Mouse (Mus musculus) cerebellum, postnatal 14 days (tissue): ENCODE measurements around the gene Cdkn2a.
A peak's percentile ranks its signal among the peaks of the same experiment; 100 is the strongest.

Source experiments
- DNase-seq, 2 experiments: peaks; one replicate each; pipeline ENCODE4 v3.0.0; 2021; ENCODE audit warnings: mixed read lengths in 2 of 2

Cdkn2a gene

DNA sequence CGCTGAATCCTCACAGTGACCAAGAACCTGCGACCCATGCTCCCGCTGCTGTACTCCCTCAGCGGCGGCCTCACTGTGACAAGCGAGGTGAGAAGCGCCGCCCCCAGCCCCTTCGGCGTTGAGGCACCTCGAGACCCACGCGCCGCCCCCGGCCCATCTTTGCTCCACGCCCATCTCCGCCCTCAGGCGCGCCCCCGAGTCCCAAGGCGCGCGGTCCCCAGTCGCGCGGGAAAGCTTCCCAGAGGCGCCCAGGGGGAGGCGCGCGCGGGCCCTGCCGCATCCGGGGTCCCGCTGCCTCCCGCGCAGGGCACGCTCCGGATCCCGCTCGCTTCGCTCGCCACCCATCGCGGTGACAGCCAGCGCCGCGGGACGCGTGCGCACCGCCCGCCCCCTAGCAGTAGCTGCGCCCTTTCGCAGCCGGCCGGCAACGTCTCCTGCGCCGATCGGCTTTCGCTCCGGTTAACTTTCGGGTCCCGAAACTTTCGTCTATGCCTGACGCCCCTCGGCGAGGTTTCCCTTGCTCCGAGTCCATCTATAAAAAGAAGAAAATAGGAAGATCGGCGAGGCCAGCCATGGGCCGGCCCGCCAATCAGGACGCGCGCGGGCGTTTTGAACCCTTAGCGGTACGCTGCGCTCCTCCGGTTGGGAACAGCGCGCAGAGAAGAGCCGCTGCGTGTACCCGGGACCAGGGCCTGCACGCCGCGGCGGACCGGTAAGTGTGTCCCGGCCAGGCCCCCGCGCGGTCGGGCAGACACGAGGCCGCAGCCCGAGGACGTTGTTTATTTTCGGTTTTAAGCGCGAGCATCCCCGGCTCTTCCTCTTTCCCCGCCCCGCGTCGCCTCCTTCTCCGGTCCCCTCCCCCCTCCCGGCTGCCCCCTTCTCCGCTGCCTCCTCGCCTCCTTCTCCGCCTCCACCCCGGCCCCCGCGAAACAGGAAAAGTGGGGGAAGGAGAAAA lies at the start of gene Cdkn2a:
Gene Cdkn2a, minus strand, starts transcription at position 168 of the 955 bp plus-strand sequence.
- peak; percentile 66 for DNase-seq

DNA sequence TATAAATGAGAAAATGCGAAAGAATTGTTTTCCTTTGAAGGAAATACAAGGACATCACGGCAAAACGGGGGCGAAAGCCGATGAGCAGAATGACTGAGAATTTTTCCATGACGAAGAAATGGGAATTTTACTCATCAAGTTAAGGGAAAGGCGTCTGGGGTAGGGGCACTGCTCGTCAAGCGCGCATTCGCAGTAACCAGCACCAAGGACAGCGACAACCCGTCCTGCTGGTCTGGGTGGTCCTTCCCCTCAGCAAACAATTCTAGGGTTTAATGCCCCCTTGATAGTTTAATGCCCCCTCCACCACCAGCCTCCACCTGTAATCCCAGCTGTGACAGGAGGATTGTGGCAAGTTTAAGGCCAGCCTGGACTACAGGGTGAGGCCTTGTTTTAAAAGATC lies 19.0 kb upstream of the Cdkn2a start:
- no peak for DNase-seq

GRCm38 (mm10) chr4:89310491-89311254 lies 16.2 kb upstream of the Cdkn2a start, which contains the start of gene Cdkn2b:
Gene Cdkn2b (minus strand): TSS chr4:89311039.
- DNase-seq, result peak; percentile 79

DNA sequence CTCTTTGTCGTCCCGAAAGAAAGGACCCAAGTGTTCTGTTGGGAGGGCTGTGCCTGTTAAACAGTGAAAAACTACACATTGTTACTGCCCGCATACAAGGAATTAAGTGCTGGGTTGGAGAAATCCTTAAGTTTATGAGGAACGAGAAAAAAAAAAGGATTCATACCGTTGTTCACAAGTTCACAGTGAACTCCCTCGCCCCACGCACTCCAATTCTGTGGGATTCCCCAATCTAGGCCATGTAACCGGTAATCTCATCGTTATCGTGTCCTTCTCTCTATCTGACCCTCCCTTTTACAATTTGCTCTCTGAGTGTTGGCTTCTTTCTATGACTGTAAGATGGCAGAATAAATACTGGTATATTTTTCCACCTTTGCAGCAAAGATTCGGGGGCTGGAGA lies 15.5 kb upstream of the Cdkn2a start:
- no peak for DNase-seq

DNA sequence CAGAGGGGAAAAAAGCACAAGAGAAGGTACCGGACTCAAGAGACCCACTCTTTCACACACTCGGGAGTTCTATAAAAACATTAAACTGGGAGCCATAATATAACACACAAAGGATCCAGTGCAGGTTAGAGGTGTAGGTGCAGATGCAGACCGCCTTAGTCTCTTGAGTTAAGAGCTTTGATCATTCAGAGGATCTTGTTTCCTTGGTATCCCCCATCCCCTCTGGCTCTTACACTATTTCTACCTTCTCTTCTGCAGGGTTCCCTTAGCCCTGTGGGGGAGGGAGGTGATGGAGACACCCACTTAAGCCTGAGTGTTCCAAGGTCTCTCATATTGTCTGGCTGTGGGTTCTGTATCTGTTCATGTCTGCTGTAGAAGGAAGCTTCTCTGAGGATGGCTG lies 13.5 kb upstream of the Cdkn2a start:
- no peak for DNase-seq

GRCm38 (mm10) chr4:89306798-89307365 lies 12.4 kb upstream of the Cdkn2a start:
- DNase-seq, result no peak

DNA sequence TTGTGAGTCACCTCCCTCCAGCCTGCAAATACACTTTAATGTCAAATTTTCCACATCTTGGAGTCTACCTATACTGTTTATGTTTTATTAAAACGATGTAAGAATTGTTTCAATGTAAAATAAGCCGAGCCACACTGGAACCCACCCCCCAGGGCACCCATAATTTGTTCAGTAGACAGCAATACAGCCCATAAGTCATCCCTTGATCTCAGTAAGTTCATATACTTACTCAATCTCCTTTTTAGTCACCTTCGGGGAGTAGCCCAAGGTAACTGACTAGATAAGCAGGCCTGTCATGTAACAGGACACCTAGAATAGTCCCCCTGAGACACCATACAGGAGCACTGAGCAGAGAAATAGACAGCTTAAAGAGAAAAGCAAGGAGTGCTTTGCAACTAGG lies 11.2 kb upstream of the Cdkn2a start:
- no peak for DNase-seq

DNA sequence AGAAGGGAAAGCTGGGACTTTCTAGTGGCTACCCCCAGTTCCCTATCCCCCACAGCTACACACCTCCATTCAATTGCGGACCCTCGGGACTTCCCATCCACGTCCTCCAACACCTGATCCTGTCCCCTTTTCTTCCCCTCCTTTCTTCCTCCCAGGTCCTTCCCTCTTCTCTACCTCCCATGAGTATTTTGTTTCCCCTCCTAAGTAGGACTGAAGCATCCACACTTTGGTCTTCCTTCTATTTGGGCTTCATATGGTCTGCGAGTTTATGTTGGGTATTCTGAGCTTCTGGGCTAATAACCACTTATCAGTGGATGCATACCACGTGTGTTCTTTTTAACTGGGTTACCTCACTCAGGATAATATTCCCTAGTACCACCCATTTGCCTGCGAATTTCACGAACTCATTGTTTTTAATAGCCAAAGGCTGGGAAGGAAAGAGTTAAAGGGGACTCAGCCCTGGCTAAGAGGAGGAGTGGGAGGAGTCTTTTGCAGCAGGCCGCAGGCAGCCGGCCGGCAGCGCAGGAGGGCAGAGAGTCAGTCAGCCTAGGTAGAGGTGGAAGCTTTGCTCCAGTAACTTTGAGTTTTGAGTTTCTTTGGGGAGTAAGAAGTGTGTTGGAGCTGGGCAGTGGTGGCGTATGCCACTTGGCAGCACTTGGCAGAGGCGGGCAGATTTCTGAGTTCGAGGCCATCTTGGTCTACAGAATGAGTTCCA lies 9.0 kb upstream of the Cdkn2a start:
- no peak for DNase-seq

DNA sequence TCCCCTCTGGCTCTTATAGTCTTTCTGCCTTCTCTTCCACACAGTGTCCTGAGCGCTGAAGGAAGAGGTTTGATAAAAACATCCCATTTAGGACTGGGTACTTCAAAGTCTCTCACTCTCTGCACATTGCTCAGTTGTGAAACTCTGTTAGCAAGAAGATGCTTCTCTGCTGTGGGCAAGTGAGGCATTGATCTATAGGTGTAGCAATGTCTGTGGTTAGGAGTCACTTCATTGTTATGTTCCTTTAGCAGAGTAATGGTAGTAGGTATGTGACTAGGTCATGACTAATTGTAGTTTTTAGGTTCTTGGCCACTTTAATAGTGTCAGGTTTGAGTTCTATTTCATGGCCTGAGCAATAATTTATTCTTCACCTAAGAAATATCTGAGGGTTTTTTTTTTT lies 7.7 kb upstream of the Cdkn2a start:
- no peak for DNase-seq

DNA sequence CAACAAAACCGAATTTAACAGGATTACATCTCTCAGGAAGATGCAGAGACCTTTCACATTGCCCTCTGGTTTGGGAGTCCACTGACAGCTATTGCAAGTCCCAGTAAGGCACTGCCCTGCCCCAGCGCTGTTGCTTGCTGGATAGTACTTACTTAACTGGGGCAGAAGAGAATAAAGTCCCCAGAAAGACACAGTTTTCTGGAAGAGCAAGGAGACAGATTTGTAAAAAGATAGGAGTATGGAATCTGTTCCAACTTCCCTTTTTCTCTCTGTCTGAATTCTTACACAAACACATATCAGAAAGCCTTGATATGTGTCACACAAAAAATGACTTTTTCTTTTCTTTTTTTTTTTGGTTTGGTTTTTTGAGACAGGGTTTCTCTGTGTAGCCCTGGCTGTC lies 5.3 kb upstream of the Cdkn2a start:
- no peak for DNase-seq

- DNase-seq, result no peak
Measured at GRCm38 (mm10) chr4:89295441-89296220, 1.2 kb upstream of the Cdkn2a start.

- DNase-seq, result no peak
Measured at GRCm38 (mm10) chr4:89294091-89294485, 365 bp downstream of the Cdkn2a start.

- DNase-seq, result no peak
Measured at GRCm38 (mm10) chr4:89293516-89293915, 937 bp downstream of the Cdkn2a start.

DNA sequence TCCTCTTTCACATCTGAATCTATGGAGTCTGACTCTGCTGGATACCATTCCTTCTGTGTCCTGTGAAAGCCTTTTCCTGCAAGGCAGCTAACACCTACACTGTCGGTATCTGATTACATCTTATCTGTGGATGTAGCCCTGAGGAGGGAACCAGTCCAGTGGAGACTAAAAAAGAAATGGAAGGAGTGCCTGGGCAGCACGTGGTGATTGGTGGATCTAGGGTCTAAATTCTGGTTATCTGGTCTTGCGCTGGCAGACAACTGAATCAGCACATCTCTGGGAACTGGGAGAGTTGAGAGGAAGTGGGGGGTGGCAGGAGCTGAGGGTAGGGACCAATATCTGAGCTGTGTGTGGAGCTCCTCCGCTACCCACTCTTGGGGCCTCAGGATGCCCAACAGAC lies 5.4 kb downstream of the Cdkn2a start:
- DNase-seq, result no peak

DNA sequence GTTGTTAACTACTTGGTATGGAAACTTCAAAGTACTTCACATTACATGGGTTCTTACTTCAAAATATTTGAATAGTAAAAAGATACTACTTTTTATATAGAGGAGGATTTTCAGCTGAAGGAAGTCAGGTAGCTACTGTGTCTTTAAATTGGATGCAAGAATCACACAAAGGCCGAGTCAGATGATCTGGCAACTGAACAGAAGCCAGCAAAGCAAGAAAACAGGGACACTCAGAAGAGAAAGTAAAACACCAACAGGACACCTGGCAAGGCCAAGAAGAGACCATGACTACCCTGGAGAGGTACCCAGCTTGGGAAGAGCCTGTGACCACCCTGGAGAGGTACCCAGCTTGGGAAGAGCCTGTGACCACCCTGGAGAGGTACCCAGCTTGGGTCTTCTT lies 7.9 kb downstream of the Cdkn2a start:
- no peak for DNase-seq

- no peak for DNase-seq
Measured at GRCm38 (mm10) chr4:89285688-89286087, 8.8 kb downstream of the Cdkn2a start.

GRCm38 (mm10) chr4:89282661-89283060 lies 11.8 kb downstream of the Cdkn2a start:
- no peak for DNase-seq

DNA sequence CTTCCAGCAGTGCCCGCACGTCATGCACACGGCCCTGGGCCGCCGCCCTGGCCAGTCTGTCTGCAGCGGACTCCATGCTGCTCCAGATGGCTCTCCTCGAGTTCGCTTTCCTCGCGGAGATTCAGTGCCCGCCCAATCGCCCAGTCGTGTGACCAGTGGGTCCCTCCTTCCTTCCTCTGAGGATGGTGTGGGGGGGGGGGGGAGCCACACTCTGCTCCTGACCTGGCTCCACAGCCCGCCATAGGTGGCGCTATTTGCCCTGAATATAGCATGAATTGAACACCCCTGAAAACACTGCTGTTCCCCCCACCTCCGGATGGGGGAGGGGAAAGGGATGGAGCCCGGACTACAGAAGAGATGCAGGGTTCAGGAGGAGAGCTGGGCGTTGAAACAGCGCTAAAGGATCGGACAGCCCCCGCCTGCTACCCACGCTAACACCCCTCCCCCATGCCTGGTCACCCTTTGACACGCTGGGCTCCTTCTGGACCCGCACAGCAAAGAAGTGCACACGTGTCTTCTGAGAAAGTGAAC lies 12.4 kb downstream of the Cdkn2a start:
- no peak for DNase-seq

GRCm38 (mm10) chr4:89281236-89281635 lies 13.2 kb downstream of the Cdkn2a start:
- DNase-seq, result no peak

DNA sequence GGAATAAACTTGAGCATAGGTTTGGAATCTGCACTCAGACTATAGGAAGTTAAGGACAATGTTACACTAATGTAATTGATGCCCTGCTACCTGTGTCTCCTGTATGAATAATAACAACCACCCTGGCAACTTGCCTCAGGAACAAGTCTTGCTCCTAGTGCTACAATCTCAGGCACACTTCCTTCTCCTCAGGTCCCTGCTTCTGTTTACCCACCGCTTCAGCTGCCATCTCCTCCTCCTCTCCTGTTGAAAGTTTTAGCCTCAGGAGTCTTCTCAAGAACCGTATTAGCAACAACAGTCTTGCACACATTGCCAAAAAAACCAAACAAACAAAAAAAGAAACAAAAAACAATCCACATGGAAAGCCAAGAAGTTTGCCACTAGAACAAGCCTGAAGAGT lies 14.8 kb downstream of the Cdkn2a start:
- DNase-seq, result no peak

DNA sequence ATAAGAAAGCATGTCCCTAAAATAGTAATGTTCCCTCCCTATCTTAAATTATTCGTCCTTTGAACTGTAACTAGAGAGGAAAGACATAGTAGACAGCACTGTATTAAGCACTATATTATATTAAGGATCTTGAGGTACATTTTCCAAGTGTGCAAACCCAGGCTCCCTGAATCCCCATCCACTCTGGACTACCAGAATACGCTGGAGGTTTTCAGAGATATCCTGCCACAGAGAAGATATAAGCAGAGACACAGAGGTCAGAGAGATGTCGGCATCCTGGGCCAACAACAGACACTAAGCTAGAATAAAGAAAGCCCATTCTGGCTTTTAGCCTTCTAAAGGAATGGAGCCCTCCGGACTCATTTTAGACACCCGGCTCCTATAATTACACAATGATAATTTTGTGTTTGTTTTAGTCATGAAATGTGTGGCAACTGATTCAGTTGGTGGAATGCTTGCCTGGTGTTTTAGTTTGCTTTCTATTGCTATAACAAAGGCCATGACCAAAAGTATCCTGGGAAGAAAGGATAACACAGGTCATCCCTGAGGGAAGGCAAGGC lies 17.0 kb downstream of the Cdkn2a start:
- no peak for DNase-seq
